Mouse (Mus musculus) right cerebral cortex, postnatal 14 days (tissue): ENCODE measurements around the gene Gm5890.
"Not testable (repeated sequence)": the region's sequence is repeated elsewhere in the genome, so short reads cannot be mapped to it uniquely, and the experiment has no call there.

Experiments used
- DNase-seq: peaks from one replicate; pipeline ENCODE4 v3.0.0; 2022

Gene Gm5890

GRCm38 (mm10) chr7:20262734-20263133, at the start of gene Gm5890:
Gene Gm5890, minus strand, starts transcription at chr7:20262834.
- DNase-seq: not testable (repeated sequence)

GRCm38 (mm10) chr7:20233728-20234127, 28.9 kb downstream of the Gm5890 start, which contains the start of gene Gm4498:
Gene Gm4498, minus strand, starts transcription at chr7:20233828.
- not testable (repeated sequence) for DNase-seq
